Mouse (Mus musculus) megakaryocyte, embryonic 14.5 days (primary cell): ENCODE data around the gene S1pr4. TPM values are rescaled to one million over a fixed set of nuclear protein-coding genes. Genes with fewer than 3 reads are reported as not detected.

Experiments
- H3K27me3 ChIP-seq: replicated peaks from 2 replicates; pipeline ENCODE3; 2012; ENCODE audit warnings: inconsistent platforms
- H3K36me3 ChIP-seq: replicated peaks from 2 replicates; pipeline ENCODE3; 2012; ENCODE audit warnings: low read length, inconsistent platforms, mixed read lengths
- H3K4me1 ChIP-seq: 2 replicates; pipeline ENCODE4 v1.6.1; 2012; ENCODE audit warnings: inconsistent platforms
- H3K4me3 ChIP-seq: replicated peaks from 2 replicates; pipeline ENCODE3; 2012; ENCODE audit warnings: moderate library complexity, mild to moderate bottlenecking, inconsistent platforms
- H3K9me3 ChIP-seq: 2 replicates; pipeline ENCODE4 v1.6.1; 2012; ENCODE audit warnings: inconsistent platforms
- FLI1 ChIP-seq: IDR thresholded peaks from 2 replicates; pipeline ENCODE4 v1.6.1; 2012; ENCODE audit warnings: low read length, inconsistent platforms, mixed read lengths
- GATA1 ChIP-seq: IDR thresholded peaks from 3 replicates; pipeline ENCODE4 v1.6.1; 2012; ENCODE audit warnings: mixed read lengths, low read length, inconsistent platforms, borderline replicate concordance
- polyA plus RNA-seq: library from polyadenylated mRNA; stranded (reverse); fragments of >175 nt; gene quantifications from 2 replicates; pipeline ENCODE4 v1.2.3, GENCODE M21; 2012; ENCODE audit warnings: low replicate concordance; ENCODE audit not compliant: insufficient read depth

S1pr4 gene
- polyA plus RNA-seq, 1 experiment = 7.4 TPM

DNA sequence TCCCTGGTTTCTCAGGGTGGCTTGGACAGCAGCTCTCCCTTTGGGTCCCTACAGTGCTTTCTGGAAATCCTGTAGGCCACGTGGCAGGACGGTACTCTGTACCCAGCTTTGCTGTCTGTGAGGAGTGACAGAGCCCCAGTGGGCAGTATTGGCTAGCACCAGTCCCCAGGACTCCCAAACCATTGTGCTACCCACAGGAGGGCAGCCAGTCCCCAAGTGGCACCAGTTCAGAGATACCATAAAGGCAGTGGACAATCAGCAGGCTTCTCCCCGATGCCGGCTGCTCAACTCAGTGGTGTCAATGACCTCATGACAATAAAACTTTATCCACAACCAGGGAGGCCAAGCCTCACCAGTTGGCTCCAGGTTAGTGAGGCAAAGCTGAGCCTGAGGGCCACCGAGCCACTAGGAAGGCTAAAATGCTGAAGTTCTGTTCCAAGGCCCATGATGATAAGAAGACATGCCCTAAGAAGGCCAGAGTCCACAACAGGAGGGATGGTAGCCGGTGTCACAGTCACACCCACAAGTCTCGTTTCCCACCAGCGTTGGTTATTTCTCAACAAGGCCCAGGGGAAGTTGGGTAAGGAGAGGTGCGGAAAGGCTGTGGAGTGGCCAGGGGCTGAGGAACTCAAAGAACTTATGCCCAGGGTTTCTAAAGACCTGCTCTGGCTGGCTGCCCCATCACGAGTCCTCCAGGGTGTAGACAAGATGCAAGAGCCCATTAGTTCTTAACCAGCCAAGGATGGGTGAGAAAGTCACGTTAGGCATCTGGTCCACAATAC, 5.5 kb downstream of the S1pr4 start:
- Histone ChIP-seq H3K4me3 (peak overlapping the region; percentile 100), H3K4me1 (peaks cover 60% of the 10 kb centered on the region), H3K36me3 (peaks cover 50% of the 10 kb centered on the region), H3K27me3 (no peaks in the 10 kb centered on the region), H3K9me3 (no peaks in the 10 kb centered on the region)
- no peak for TF ChIP-seq FLI1
- no peak for TF ChIP-seq GATA1

DNA sequence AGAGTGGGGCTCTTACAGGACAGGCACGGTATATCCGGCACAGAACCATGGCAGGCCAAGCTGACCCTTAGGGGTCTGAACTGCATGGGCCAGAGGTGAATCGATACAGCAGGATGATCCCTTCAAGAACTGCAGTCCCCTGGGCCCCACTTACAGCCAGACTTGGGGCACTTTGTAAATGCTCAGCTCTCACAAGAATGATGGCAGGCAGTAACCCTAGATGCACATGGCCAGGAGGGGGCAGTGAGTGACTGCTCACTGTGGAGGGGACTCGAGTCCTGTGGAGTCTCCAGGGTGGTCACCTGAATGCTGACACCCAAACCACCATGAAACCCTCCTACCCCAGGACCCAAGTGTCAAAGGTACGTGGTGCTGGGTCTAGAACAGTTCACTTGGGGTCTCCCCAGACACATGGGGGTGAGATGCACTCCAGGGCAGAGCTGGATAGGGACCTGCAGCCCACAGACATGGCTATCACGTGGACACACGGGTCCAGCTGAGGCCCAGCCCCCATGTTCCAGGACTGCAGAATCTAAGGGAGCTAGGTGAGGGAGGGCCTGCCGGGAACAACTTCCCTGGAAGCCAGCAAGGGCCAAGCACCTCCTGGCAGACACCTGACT, 6.2 kb downstream of the S1pr4 start:
- H3K4me1 ChIP-seq = peaks cover 54% of the 10 kb centered on the region
- H3K27me3 ChIP-seq = no peaks in the 10 kb centered on the region
- TF ChIP-seq GATA1 = no peak
- TF ChIP-seq FLI1 = no peak
- H3K9me3 ChIP-seq = no peaks in the 10 kb centered on the region
- peaks cover 57% of the 10 kb centered on the region for H3K36me3 ChIP-seq
- peak overlapping the region; percentile 100 for H3K4me3 ChIP-seq

DNA sequence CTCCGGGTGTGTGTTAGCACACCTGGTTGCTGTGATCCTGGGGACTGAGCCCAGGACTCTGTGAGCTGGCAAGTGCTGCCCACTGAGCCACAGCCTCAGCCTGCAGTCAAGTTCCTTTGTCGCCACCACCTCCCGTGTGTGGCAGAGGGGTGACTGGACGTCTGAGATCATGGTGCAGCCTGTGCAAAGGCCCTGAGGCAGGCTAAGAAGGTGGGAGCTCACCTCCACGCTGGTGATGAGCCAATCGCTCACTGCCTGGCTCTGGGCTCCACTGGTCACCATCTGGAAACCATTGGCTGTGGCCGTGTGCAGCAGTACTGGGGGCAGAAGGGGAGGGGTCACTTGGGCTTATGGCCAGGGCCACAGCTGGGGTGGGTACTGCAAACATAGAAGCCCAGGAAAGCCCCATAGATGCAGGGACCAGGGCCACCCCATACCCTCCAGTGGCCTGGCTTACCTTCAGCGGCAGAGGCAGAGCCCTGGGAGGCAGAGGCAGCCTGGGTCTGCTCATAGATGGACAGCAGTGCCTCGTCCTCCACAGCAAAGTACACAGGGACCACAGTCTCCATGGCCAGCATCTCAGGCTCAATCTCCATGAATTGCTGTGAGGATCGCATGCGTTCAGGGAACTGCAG, 7.2 kb downstream of the S1pr4 start:
- no peaks in the 10 kb centered on the region for H3K9me3 ChIP-seq
- peaks cover 67% of the 10 kb centered on the region for H3K36me3 ChIP-seq
- TF ChIP-seq GATA1 (no peak), FLI1 (no peak)
- H3K4me1 ChIP-seq = peaks cover 54% of the 10 kb centered on the region
- H3K27me3 ChIP-seq = no peaks in the 10 kb centered on the region
- H3K4me3 ChIP-seq = no peak overlapping the region

DNA sequence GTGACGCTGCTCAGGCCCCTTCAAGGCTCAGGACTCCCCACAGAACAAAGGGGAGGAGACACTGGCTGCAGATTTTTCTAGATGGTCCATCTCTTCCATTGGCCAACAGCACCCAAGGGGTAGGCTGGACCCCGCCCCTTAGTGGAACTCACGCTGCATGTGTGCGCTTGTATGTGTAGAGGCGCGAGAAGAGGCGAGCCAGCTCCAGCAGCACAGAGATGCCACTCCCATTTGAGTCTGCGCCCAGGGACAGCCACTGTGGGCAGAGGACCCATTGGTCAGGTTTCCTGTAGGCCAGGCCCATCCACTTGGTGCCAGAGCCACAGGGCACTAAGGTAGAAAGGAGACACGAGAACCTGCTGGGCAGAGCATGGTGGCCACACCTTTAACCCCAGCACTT, 8.9 kb downstream of the S1pr4 start:
- H3K4me3 ChIP-seq = no peak overlapping the region
- peaks cover 61% of the 10 kb centered on the region for H3K4me1 ChIP-seq
- TF ChIP-seq GATA1 = no peak
- TF ChIP-seq FLI1 = no peak
- H3K27me3 ChIP-seq = no peaks in the 10 kb centered on the region
- no peaks in the 10 kb centered on the region for H3K9me3 ChIP-seq
- peaks cover 84% of the 10 kb centered on the region for H3K36me3 ChIP-seq

GRCm38 (mm10) chr10:81489941-81490340, 10.0 kb downstream of the S1pr4 start:
- Histone ChIP-seq H3K4me1 (peaks cover 61% of the 10 kb centered on the region), H3K27me3 (no peaks in the 10 kb centered on the region), H3K9me3 (no peaks in the 10 kb centered on the region), H3K36me3 (peaks cover 90% of the 10 kb centered on the region), H3K4me3 (peak overlapping the region; percentile 15)
- TF ChIP-seq FLI1 (no peak), GATA1 (no peak)

- H3K4me3 ChIP-seq = no peak overlapping the region
- no peaks in the 10 kb centered on the region for H3K27me3 ChIP-seq
- H3K36me3 ChIP-seq = peaks cover 77% of the 10 kb centered on the region
- TF ChIP-seq FLI1 (no peak), GATA1 (no peak)
- no peaks in the 10 kb centered on the region for H3K9me3 ChIP-seq
- H3K4me1 ChIP-seq = peaks cover 44% of the 10 kb centered on the region; the same call in 1 of the 2 replicates
Measured at GRCm38 (mm10) chr10:81488081-81488480, 11.9 kb downstream of the S1pr4 start.

GRCm38 (mm10) chr10:81486496-81486895, 13.4 kb downstream of the S1pr4 start:
- Histone ChIP-seq H3K4me3 (no peak overlapping the region), H3K9me3 (no peaks in the 10 kb centered on the region), H3K27me3 (peaks cover 10% of the 10 kb centered on the region), H3K4me1 (peaks cover 56% of the 10 kb centered on the region), H3K36me3 (peaks cover 61% of the 10 kb centered on the region)
- TF ChIP-seq GATA1 = no peak
- no peak for TF ChIP-seq FLI1

DNA sequence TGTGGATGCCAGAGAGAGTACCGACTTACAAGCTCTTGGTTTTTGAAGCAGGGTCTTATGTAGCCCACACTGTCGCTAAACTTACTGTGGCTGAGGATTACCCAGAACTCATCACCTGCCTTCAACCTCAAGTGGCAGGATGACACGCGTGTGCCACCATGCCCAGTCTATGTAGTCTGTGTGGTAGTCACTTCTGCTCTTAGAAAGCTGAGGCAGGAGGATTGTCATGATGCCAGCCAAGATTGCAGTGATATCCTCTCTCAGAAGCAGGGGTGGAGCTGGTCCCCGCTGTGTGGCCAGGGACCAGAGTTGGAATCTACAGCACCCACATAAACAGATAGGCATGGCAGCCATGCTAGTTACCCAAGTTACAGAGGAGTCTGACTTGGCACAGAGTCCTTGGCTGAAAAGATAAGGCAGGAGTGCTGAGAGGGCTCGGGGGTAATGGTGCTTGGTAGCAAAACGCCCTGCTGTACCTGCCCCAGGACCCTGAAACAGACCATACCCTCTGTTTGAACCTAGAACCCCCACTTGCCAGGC, 14.4 kb downstream of the S1pr4 start:
- no peaks in the 10 kb centered on the region for H3K9me3 ChIP-seq
- H3K36me3 ChIP-seq = peaks cover 51% of the 10 kb centered on the region
- no peak for TF ChIP-seq FLI1
- peaks cover 57% of the 10 kb centered on the region for H3K4me1 ChIP-seq
- H3K4me3 ChIP-seq = no peak overlapping the region
- peaks cover 19% of the 10 kb centered on the region for H3K27me3 ChIP-seq

DNA sequence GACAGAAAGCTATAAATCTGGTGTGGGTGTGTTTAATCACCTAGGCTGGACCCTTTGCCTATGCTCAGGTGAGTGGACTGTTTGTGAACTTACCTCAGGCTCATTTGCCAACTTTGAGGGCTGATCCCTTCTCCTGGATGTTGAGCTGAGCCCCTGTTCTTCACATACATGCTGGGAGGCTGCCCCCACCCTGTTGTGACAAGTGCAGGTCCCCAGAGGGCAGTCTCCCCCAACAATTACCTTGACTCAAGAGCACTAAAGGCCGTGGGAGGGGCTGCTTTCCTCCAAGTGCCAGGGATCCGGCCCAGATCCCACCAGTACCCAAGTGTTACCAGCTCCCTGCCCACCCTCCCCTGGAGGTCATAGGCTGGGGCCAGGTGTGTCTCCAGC, 14.9 kb downstream of the S1pr4 start:
- H3K36me3 ChIP-seq = peaks cover 46% of the 10 kb centered on the region

GRCm38 (mm10) chr10:81484441-81485059, 15.4 kb downstream of the S1pr4 start:
- no peak for TF ChIP-seq FLI1
- TF ChIP-seq GATA1 = no peak
- Histone ChIP-seq H3K4me3 (no peak overlapping the region), H3K27me3 (peaks cover 28% of the 10 kb centered on the region), H3K4me1 (peaks cover 57% of the 10 kb centered on the region), H3K36me3 (peaks cover 41% of the 10 kb centered on the region), H3K9me3 (no peaks in the 10 kb centered on the region)

More for the DNA sequence above, 14.9 kb downstream of the S1pr4 start:
- no peaks in the 10 kb centered on the region for H3K9me3 ChIP-seq
- no peak overlapping the region for H3K4me3 ChIP-seq
- H3K27me3 ChIP-seq = peaks cover 24% of the 10 kb centered on the region
- TF ChIP-seq GATA1 (no peak), FLI1 (no peak)
- peaks cover 57% of the 10 kb centered on the region for H3K4me1 ChIP-seq
